Mouse (Mus musculus) adipose tissue, adult 10 weeks (tissue): Measurements from ENCODE around the gene Ank. TPM values are rescaled to one million over a fixed set of nuclear protein-coding genes. Genes with fewer than 3 reads are reported as not detected.

Experiments
- polyA plus RNA-seq: library from polyadenylated mRNA; stranded (reverse); fragments of 350-450 nt; fragmentation: Illumina TruSeq; extraction: RNeasy Lipid Tissue Mini Kit (QIAGEN cat#74804); gene quantifications from one replicate; pipeline ENCODE4 v1.2.3, GENCODE M21; 2014; ENCODE audit warnings: low read depth, low replicate concordance

Ank gene
- 21.4 TPM for polyA plus RNA-seq

GRCm38 (mm10) chr15:27466131-27467080 is at the start of gene Ank:
Ank (plus strand) TSS chr15:27466677.

GRCm38 (mm10) chr15:27630601-27631383 is 164.3 kb downstream of the Ank start, which contains the start of gene Otulin:
Otulin (minus strand) TSS chr15:27630693.

Other genes with a start within 250 kb of the Ank start
- gene Otulin, start 164.0 kb downstream of the Ank start, polyA plus RNA-seq, result 32.1 TPM
- 17.6 TPM for gene Otulinl, start 214.9 kb downstream of the Ank start, polyA plus RNA-seq